Mouse (Mus musculus) adrenal gland, adult (tissue): Measurements from ENCODE around the gene Ankrd61.

Source experiments
- DNase-seq, 2 experiments: peaks; one replicate each; pipeline ENCODE4 v3.0.0; 2022 to 2023; ENCODE audit warnings: low spot score in 1 of 2; ENCODE audit not compliant: inconsistent age in 2 of 2

Ankrd61 gene

GRCm38 (mm10) chr5:143893396-143893795 lies 4.1 kb downstream of the Ankrd61 start:
- no peak for DNase-seq

- DNase-seq, result no peak
Observed at GRCm38 (mm10) chr5:143892255-143892886, 5.1 kb downstream of the Ankrd61 start.

- no peak for DNase-seq
Observed at GRCm38 (mm10) chr5:143890741-143891140, 6.7 kb downstream of the Ankrd61 start.

- no peak for DNase-seq
Observed at GRCm38 (mm10) chr5:143885274-143885673, 12.2 kb downstream of the Ankrd61 start.

- no peak for DNase-seq
Observed at GRCm38 (mm10) chr5:143874571-143874970, 22.9 kb downstream of the Ankrd61 start.

GRCm38 (mm10) chr5:143871547-143872169 lies 25.8 kb downstream of the Ankrd61 start:
- no peak for DNase-seq
